Mouse (Mus musculus) bone marrow macrophage, adult 2 months (primary cell): ENCODE measurements around the gene Ctxn1.

Experiments used
- CTCF ChIP-seq: IDR thresholded peaks from 2 replicates; pipeline ENCODE4 v1.5.1; 2012; ENCODE audit warnings: low read depth, mild to moderate bottlenecking, low read length, moderate library complexity
- POLR2A ChIP-seq: IDR thresholded peaks from 2 replicates; pipeline ENCODE4 v1.6.1; 2012; ENCODE audit warnings: mild to moderate bottlenecking, low read depth, low read length, borderline replicate concordance

DNA sequence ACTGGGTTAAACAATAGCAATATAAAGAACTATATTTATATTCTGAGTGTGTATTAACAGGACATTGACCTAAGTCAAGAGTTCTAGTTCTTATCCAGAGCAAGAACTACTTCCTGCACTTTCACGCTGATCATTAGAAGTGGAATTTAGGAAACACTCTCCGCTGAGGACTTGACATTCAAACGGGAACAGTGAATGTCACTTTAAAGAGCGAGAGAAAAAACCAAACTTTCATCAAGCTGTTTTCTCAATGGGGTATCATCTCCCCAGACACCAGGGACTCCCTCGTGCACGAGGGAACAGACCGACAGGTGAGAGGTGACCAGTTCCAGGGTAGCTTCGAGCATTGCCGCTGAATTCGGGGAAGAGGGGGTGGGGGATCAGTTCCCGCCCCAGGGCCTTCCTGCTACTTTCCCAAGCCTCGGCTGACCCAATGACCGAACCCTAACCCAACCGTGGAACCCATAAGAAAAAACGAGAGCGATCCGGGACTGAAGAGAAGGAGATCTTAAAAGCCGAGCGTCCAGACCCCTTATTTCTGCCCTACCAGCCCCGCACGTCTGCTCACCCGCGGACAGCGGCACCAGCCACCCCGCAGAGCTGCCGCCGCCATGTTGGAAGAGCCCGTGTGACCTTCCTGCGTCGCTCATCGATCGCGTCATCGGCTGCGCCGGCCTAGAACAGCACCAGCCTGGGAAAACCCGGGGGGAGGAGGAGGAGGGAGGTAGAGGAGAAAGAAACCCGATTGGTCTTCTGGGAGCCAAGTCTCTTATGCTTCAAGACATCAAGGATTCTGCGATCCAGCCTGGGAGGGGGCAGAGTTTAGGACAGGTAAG is 16.4 kb upstream of the Ctxn1 start, which contains the start of gene Timm44:
- TF ChIP-seq CTCF (no peak), POLR2A (no peak)
